Mouse (Mus musculus) MEL (cell line): Measurements from ENCODE around the gene Ifna4.
"Not testable (repeated sequence)": the region's sequence is repeated elsewhere in the genome, so short reads cannot be mapped to it uniquely, and the experiment has no call there.

Source experiments
- E2F4 ChIP-seq: IDR thresholded peaks from 2 replicates; pipeline ENCODE4 v1.6.1; 2011; ENCODE audit warnings: low read depth, low read length, improper control_type of control experiment, borderline replicate concordance
- EP300 ChIP-seq, 2 experiments: IDR thresholded peaks; 2 replicates each; pipeline ENCODE4 v1.6.1; 2011; ENCODE audit warnings: improper control_type of control experiment in 2 of 2, low read length in 2 of 2, low read depth in 1 of 2, mild to moderate bottlenecking in 1 of 2
- GATA1 ChIP-seq: IDR thresholded peaks from 2 replicates; pipeline ENCODE4 v1.6.1; 2011; ENCODE audit warnings: low read depth, low read length, improper control_type of control experiment
- JUND ChIP-seq: IDR thresholded peaks from 2 replicates; pipeline ENCODE4 v1.6.1; 2011; ENCODE audit warnings: low read depth, mild to moderate bottlenecking, improper control_type of control experiment, low read length
- POLR2A ChIP-seq, 2 experiments: IDR thresholded peaks; 2 replicates each; pipeline ENCODE4 v1.6.1; 2011 to 2012; ENCODE audit warnings: low read length in 2 of 2, mild to moderate bottlenecking in 2 of 2, control low read depth in 1 of 2, improper control_type of control experiment in 1 of 2, low read depth in 1 of 2, moderate library complexity in 1 of 2; ENCODE audit not compliant: control insufficient read depth in 1 of 2, insufficient read depth in 1 of 2, poor library complexity in 1 of 2
- RAD21 ChIP-seq: IDR thresholded peaks from 2 replicates; pipeline ENCODE4 v1.6.1; 2011; ENCODE audit warnings: mild to moderate bottlenecking, low read depth, low read length, improper control_type of control experiment
- TCF12 ChIP-seq: IDR thresholded peaks from 2 replicates; pipeline ENCODE4 v1.6.1; 2014; ENCODE audit warnings: low read depth, mild to moderate bottlenecking, inconsistent platforms, low read length, improper control_type of control experiment, moderate library complexity

GRCm38 (mm10) chr4:88835225-88835624, 6.4 kb upstream of the Ifna4 start, which contains the start of gene Ifna5:
- not testable (repeated sequence) for TF ChIP-seq RAD21; E2F4; JUND; TCF12; GATA1; POLR2A (IDR thresholded peaks at IDR 0.05; ENCODE audit: control insufficient read depth in 1 of 2, insufficient read depth in 1 of 2, low read depth in 1 of 2, low read length in 2 of 2, poor library complexity in 1 of 2); EP300 (IDR thresholded peaks at IDR 0.05; ENCODE audit: low read depth in 1 of 2, low read length in 2 of 2)
